In the genomic region with DNA sequence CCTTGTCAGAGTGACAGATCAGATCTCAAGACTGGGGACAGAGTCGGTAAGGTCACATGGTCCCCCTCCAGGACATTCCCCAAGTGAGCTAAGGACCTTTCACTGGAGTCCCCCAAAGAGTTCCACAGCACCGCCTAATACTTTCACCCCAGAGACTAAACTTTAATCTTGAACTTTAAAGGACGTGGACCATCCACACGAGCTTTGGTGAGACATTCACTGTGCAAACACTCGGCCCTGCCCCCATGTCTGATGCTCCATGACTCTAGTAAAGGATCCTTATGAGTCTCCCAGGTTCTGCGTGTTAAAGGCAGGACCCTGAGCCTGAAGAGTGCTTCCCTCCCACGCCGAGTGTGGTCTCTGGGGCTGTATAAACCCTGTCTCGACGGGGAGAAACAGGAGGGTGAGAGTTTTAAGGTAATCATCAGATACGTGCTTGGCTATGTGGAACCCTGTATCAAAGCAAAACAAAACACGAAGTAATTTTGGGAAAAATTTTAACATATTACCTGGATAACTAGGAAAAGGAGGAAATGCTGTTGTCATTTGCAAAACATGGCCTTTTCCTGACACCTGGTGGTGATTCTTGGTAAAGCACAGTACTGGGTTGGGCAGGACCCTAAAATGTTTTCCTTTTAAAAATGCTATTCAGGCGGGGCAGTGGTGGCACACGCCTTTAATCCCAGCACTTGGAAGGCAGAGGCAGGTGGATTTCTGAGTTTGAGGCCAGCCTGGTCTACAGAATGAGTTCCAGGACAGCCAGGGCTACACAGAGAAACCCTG, we compare ENCODE assay signal across 10 mouse cellular contexts.
DNase-seq lines count a peak whose midpoint lies in the region; ATAC-seq and TF ChIP-seq lines count a peak whose summit lies in the region.
"Had no signal": no experiment of that assay in that cellular context is flagged by ENCODE, and none has a peak within 500 bp of the region (broad histone marks: within the 10 kb centered on the region; RNA-seq: fewer than 3 reads in every experiment).

No protein-coding gene starts in this region.

- H3K36me3 ChIP-seq in liver, adult 2 months (ENCODE audit: control insufficient read depth, insufficient read depth, low read length), result peaks cover 7% of the 10 kb centered on the region; the same call in 1 of the 2 replicates
- H3K36me3 ChIP-seq in liver, embryonic 12.5 days, result peaks cover 21% of the 10 kb centered on the region
- H3K36me3 ChIP-seq in hindbrain, embryonic 12.5 days, result peaks cover 6% of the 10 kb centered on the region; the same call in 1 of the 2 replicates
- H3K36me3 ChIP-seq in limb, embryonic 10.5 days, result peaks cover 11% of the 10 kb centered on the region
- H3K36me3 ChIP-seq: embryonic facial prominence, embryonic 15.5 days; limb, embryonic 12.5 days had no signal

- DNase-seq in liver, adult 2 months (ENCODE audit: extremely low read depth, low read depth, low spot score), result peak; percentile 16
- peak; percentile 36 for DNase-seq in ZHBTc4 (ENCODE audit: low read depth, low spot score)
- DNase-seq in cerebellum, postnatal 4 days (ENCODE audit: low spot score in 2 of 2), result peak; percentile 54 to 79
- DNase-seq in limb, embryonic 10.5 days (ENCODE audit: low spot score), result peak; percentile 51
- peak; percentile 76 for DNase-seq in retina, embryonic 14.5 days (ENCODE audit: low spot score)
- DNase-seq in Muller cell, postnatal 12 days (ENCODE audit: inconsistent ontology term), result no peak

- no peaks in the 10 kb centered on the region for H3K9me3 ChIP-seq in liver, embryonic 12.5 days (replicated peaks)
- H3K9me3 ChIP-seq in hindbrain, embryonic 12.5 days (replicated peaks), result no peaks in the 10 kb centered on the region
- no peaks in the 10 kb centered on the region for H3K9me3 ChIP-seq in limb, embryonic 10.5 days (replicated peaks)
- H3K9me3 ChIP-seq: embryonic facial prominence, embryonic 15.5 days; limb, embryonic 12.5 days had no signal

- peak; percentile 49 for TF ChIP-seq CTCF in liver, adult 2 months (IDR thresholded peaks at IDR 0.05; ENCODE audit: low read depth, low read length)

- H3K9ac ChIP-seq in liver, adult 2 months (ENCODE audit: low read depth, low read length), result no peak overlapping the region
- H3K9ac ChIP-seq in liver, embryonic 12.5 days, result no peak overlapping the region
- no peak overlapping the region for H3K9ac ChIP-seq in hindbrain, embryonic 12.5 days
- H3K9ac ChIP-seq: embryonic facial prominence, embryonic 15.5 days; limb, embryonic 12.5 days had no signal

- 76% methylated on average over 14 of the region's 14 CpGs for WGBS in liver, adult 2 months
- 65% methylated on average over 14 of the region's 14 CpGs for WGBS in liver, embryonic 12.5 days (ENCODE audit: insufficient replicate concordance)
- 77% methylated on average over 14 of the region's 14 CpGs for WGBS in hindbrain, embryonic 12.5 days
- WGBS in limb, embryonic 10.5 days, result 75% methylated on average over 14 of the region's 14 CpGs

- H3K4me2 ChIP-seq in liver, embryonic 12.5 days, result no peak overlapping the region
- no peak overlapping the region for H3K4me2 ChIP-seq in hindbrain, embryonic 12.5 days (replicated peaks)
- H3K4me2 ChIP-seq: embryonic facial prominence, embryonic 15.5 days; limb, embryonic 12.5 days had no signal

- H3K4me1 ChIP-seq in liver, adult 2 months (ENCODE audit: control insufficient read depth, insufficient read depth, low read length), result no peaks in the 10 kb centered on the region
- no peaks in the 10 kb centered on the region for H3K4me1 ChIP-seq in liver, embryonic 12.5 days
- H3K4me1 ChIP-seq in hindbrain, embryonic 12.5 days, result peaks cover 35% of the 10 kb centered on the region
- 0 out of 2 replicates have a peak, but pooled peaks cover 3% of the 10 kb centered on the region for H3K4me1 ChIP-seq in limb, embryonic 10.5 days

- no peaks in the 10 kb centered on the region for H3K27me3 ChIP-seq in liver, adult 2 months (ENCODE audit: control insufficient read depth, insufficient read depth, low read length)
- H3K27me3 ChIP-seq in liver, embryonic 12.5 days (replicated peaks), result no peaks in the 10 kb centered on the region
- no peaks in the 10 kb centered on the region for H3K27me3 ChIP-seq in hindbrain, embryonic 12.5 days
- H3K27me3 ChIP-seq in limb, embryonic 10.5 days (ENCODE audit: low read depth, poor library complexity, severe bottlenecking), result no peaks in the 10 kb centered on the region
- H3K27me3 ChIP-seq: embryonic facial prominence, embryonic 15.5 days; limb, embryonic 12.5 days had no signal

- TF ChIP-seq POLR2A in liver, adult 2 months (IDR thresholded peaks at IDR 0.05; ENCODE audit: extremely low read depth, insufficient read depth, low read length), result no peak

- H3K27ac ChIP-seq in liver, adult 2 months (replicated peaks; ENCODE audit: insufficient read depth, low read depth, low read length), result no peak overlapping the region
- no peak overlapping the region for H3K27ac ChIP-seq in liver, embryonic 12.5 days
- H3K27ac ChIP-seq in hindbrain, embryonic 12.5 days, result 0 out of 2 replicates have a peak overlapping the region, but pooled peaks have one; percentile 18
- no peak overlapping the region for H3K27ac ChIP-seq in limb, embryonic 10.5 days
- H3K27ac ChIP-seq: embryonic facial prominence, embryonic 15.5 days; limb, embryonic 12.5 days had no signal

- H3K79me2 ChIP-seq in liver, adult 2 months (ENCODE audit: control insufficient read depth, insufficient read depth, low read length), result peaks cover 26% of the 10 kb centered on the region; the same call in 1 of the 2 replicates

- H3K4me3 ChIP-seq in liver, adult 2 months (ENCODE audit: insufficient read depth, low read depth, low read length), result no peak overlapping the region
- H3K4me3 ChIP-seq in liver, embryonic 12.5 days, result no peak overlapping the region
- H3K4me3 ChIP-seq in hindbrain, embryonic 12.5 days, result no peak overlapping the region
- no peak overlapping the region for H3K4me3 ChIP-seq in limb, embryonic 10.5 days
- H3K4me3 ChIP-seq: embryonic facial prominence, embryonic 15.5 days; limb, embryonic 12.5 days had no signal

- ATAC-seq in liver, embryonic 12.5 days, result no peak
- no peak for ATAC-seq in hindbrain, embryonic 12.5 days (ENCODE audit: low FRiP score)
